Mouse (Mus musculus): ENCODE measurements around the gene Lmntd2. TPM values are rescaled to one million over a fixed set of nuclear protein-coding genes. Genes with fewer than 3 reads are reported as not detected.

The Lmntd2 gene
- polyA plus RNA-seq, 1 experiment from 2014 or later, result 1.4 TPM

DNA sequence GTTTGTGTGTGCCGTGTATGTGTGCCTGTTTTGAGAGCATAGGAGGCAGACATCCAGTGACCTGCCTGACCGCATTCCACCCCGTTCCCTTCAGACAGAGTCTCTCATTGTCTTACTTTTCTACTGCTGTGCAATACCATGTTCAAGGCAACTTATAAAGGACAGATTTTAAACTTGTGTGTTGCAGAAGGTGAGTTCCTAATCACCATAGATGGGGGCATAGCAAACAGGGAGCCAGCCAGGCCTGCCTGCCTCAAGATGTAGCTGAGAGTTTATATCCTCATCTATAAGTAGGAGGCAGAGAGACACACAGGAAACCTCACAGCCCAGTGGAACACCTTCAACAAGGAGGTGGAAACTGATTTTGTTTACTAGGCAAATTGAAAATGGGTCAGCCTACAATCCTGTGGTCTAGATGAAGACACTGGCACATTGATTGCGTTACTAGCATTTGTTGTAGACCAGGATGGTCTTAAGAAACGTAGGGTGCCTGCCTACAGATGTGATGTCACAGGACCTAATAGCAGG, 40.5 kb downstream of the Lmntd2 start:
- Histone ChIP-seq H3K36me3 (replicated peaks) (no peaks in the 10 kb centered on the region), H3K9me3 (no peaks in the 10 kb centered on the region), H3K27ac (peak overlapping the region; percentile 95; the same call in 1 of the 2 replicates), H3K4me3 (peak overlapping the region; percentile 55), H3K4me1 (peaks cover 18% of the 10 kb centered on the region), H3K27me3 (replicated peaks) (no peaks in the 10 kb centered on the region), H3K4me2 (peak overlapping the region; percentile 84), H3K9ac (peak overlapping the region; percentile 64; the same call in 1 of the 2 replicates)
- no peak for ATAC-seq (replicated peaks)
- 90% methylated on average over 5 of the region's 5 CpGs for WGBS

DNA sequence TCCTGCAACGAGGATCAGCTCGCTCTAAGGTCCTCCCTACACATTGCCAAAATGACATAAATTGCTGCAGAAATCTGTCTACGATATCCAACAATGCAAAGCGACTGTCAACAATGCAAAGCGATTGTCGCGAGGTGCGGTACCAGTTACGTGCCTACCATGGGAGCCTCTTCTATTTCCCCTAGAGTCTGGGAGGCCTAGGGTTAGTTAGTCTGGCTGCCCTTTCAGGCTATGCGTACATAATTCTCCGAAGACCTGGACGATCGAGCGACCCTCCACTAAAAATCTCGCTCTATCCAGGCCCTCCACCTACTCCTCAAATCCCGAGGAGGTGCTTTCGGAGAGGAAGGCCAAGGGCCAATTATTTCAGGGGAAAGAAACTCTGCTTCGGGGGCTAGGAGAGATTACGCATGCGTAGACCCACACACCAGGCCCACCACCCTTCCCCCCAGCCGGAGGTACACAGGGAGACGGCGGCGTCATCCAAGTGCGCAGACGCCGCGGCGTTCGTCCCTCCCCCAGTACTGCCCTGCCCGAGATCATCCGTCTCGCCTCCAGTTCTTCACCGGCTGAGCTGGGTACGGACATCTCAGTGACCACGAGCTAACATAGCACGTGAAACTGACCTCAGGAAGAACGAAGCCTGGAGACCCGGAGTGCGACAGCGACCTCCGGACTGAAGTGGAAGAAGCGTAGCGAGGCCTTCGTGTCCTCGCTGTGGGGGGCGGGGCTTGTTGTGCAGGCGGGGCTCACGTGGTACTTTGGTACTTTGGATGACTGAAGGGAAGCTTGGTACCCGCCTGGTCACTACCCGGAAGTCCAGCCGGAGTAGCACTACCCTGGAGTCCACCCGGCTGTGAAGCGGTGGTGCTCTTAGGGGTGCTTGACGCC, 41.5 kb downstream of the Lmntd2 start, which contains the start of gene Rnh1:
Rnh1 (minus strand) TSS at position 742 of the 891 bp plus-strand sequence.
- Histone ChIP-seq H3K4me2 (peak within 1 kb of the TSS; percentile 84), H3K27ac (peak within 1 kb of the TSS; percentile 95), H3K9ac (peak within 1 kb of the TSS; percentile 64), H3K4me3 (peak within 1 kb of the TSS; percentile 55), H3K27me3 (replicated peaks) (no peaks in the 10 kb centered on the region), H3K36me3 (replicated peaks) (no peaks in the 10 kb centered on the region), H3K9me3 (no peaks in the 10 kb centered on the region), H3K4me1 (peaks cover 25% of the 10 kb centered on the region)
- ATAC-seq (replicated peaks), result peak; percentile 98
- WGBS, result 2% methylated on average over 55 of the region's 55 CpGs

DNA sequence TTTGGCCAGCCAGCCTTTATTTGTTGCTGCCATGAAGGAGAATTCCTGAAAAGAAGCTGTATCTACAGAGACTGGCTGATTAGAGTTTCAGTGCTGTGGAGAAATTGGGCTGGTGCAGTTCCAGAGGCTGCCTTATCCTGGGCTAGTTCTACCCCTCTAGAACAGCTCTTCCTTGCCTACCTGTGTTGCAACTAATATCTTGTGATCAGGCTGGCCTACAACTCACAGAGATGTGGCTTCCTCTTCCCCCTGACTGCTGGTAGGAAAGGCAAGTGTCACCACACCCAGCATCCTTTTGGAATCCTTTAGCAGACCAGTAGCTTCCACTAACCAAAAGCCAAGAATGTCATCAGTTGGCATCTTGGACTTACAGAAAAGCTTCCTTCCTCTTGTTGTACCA, 44.0 kb downstream of the Lmntd2 start:
- no peaks in the 10 kb centered on the region for H3K36me3 ChIP-seq (replicated peaks)
- H3K27ac ChIP-seq, result no peak overlapping the region
- no peak overlapping the region for H3K9ac ChIP-seq
- ATAC-seq (replicated peaks), result no peak
- no peak overlapping the region for H3K4me3 ChIP-seq
- H3K4me2 ChIP-seq, result no peak overlapping the region
- H3K4me1 ChIP-seq, result peaks cover 22% of the 10 kb centered on the region
- no peaks in the 10 kb centered on the region for H3K27me3 ChIP-seq (replicated peaks)
- H3K9me3 ChIP-seq, result no peaks in the 10 kb centered on the region

GRCm38 (mm10) chr7:141169300-141169699, 44.6 kb downstream of the Lmntd2 start:
- no peak overlapping the region for H3K27ac ChIP-seq
- H3K27me3 ChIP-seq (replicated peaks), result no peaks in the 10 kb centered on the region
- no peak overlapping the region for H3K4me2 ChIP-seq
- H3K4me1 ChIP-seq, result peaks cover 22% of the 10 kb centered on the region
- H3K9me3 ChIP-seq, result no peaks in the 10 kb centered on the region
- H3K36me3 ChIP-seq (replicated peaks), result no peaks in the 10 kb centered on the region
- 76% methylated on average over 1 of the region's 1 CpGs for WGBS
- no peak overlapping the region for H3K9ac ChIP-seq
- no peak for ATAC-seq (replicated peaks)
- H3K4me3 ChIP-seq, result no peak overlapping the region

- no peak overlapping the region for H3K27ac ChIP-seq
- H3K9ac ChIP-seq, result peak overlapping the region; percentile 26; the same call in 1 of the 2 replicates
- no peaks in the 10 kb centered on the region for H3K9me3 ChIP-seq
- ATAC-seq (replicated peaks), result no peak
- peak overlapping the region; percentile 45 for H3K4me2 ChIP-seq
- H3K4me3 ChIP-seq, result peak overlapping the region; percentile 26
- H3K4me1 ChIP-seq, result peaks cover 22% of the 10 kb centered on the region
- no peaks in the 10 kb centered on the region for H3K27me3 ChIP-seq (replicated peaks)
- no peaks in the 10 kb centered on the region for H3K36me3 ChIP-seq (replicated peaks)
- 5% methylated on average over 22 of the region's 22 CpGs for WGBS
Observed at GRCm38 (mm10) chr7:141168518-141168953, 45.3 kb downstream of the Lmntd2 start.

DNA sequence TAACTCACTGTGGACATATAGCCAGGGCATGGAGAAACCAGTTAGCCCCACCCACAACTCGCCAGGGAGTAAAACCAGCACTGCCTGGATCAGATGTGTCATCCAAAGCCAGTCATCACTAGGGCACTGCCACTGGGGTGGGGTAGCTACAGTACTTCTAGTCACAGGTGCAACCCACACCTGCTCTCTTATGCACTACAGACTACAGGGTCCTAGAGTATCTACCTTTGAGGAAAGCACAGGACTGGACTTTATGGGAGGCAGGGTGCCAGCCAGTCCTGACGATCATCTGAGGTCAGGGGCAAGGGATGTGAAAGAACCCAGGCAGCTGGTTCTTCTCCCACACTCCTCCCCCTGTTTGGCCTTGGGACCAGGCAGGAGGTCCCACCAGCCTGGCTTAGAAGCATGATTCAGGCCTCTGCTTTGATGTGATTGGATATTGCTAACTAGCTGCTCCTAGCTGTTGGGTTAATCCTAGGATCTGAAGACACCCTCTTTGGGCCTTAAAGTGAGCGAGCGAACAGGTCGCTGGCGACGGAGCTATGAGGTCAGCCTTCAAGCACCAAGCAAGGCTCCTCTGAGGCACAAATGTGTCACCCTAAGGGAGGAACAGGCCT, 45.9 kb downstream of the Lmntd2 start:
- WGBS, result 15% methylated on average over 7 of the region's 7 CpGs
- H3K4me2 ChIP-seq, result peak overlapping the region; percentile 45
- H3K4me1 ChIP-seq, result peaks cover 18% of the 10 kb centered on the region
- H3K4me3 ChIP-seq, result peak overlapping the region; percentile 26
- no peak overlapping the region for H3K27ac ChIP-seq
- H3K36me3 ChIP-seq (replicated peaks), result no peaks in the 10 kb centered on the region
- peak overlapping the region; percentile 26; the same call in 1 of the 2 replicates for H3K9ac ChIP-seq
- H3K9me3 ChIP-seq, result no peaks in the 10 kb centered on the region
- ATAC-seq (replicated peaks), result no peak
- no peaks in the 10 kb centered on the region for H3K27me3 ChIP-seq (replicated peaks)

GRCm38 (mm10) chr7:141164850-141165249, 49.0 kb downstream of the Lmntd2 start:
- Histone ChIP-seq H3K4me2 (no peak overlapping the region), H3K4me1 (peaks cover 10% of the 10 kb centered on the region), H3K27me3 (replicated peaks) (no peaks in the 10 kb centered on the region), H3K27ac (no peak overlapping the region), H3K4me3 (no peak overlapping the region), H3K36me3 (replicated peaks) (peaks cover 4% of the 10 kb centered on the region; the same call in 1 of the 2 replicates), H3K9me3 (no peaks in the 10 kb centered on the region), H3K9ac (no peak overlapping the region)
- 89% methylated on average over 6 of the region's 6 CpGs for WGBS
- no peak for ATAC-seq (replicated peaks)

- no peak for ATAC-seq (replicated peaks)
- Histone ChIP-seq H3K9me3 (no peaks in the 10 kb centered on the region), H3K9ac (no peak overlapping the region), H3K4me3 (no peak overlapping the region), H3K27ac (no peak overlapping the region), H3K4me2 (no peak overlapping the region), H3K36me3 (replicated peaks) (peaks cover 4% of the 10 kb centered on the region; the same call in 1 of the 2 replicates), H3K27me3 (replicated peaks) (no peaks in the 10 kb centered on the region), H3K4me1 (peaks cover 10% of the 10 kb centered on the region)
- 95% methylated on average over 7 of the region's 7 CpGs for WGBS
Observed at GRCm38 (mm10) chr7:141164397-141164796, 49.5 kb downstream of the Lmntd2 start.

MicroRNA genes within 50 kb of the gene (microRNA counts, 519-probe panel; counts per million panel counts)
- 2,973 counts per million, percentile 66 among the panel's probes with 10 or more counts for microRNA mmu-miR-210

Small RNAs within 50 kb of the gene (microRNA-seq; reads per million reads assigned to microRNA genes)
- gene Mir210, result 300 reads per million, percentile 65 among the genes with 10 or more reads in this experiment

Other genes starting within 250 kb of the Lmntd2 start
- gene Ifitm1, start 246.9 kb downstream of the Lmntd2 start, polyA plus RNA-seq (2015; fragmentation: Nextera tagmentation; extraction: Ambion mirVana), result 14.9 and 18.8 TPM in 2 replicates
- 40.9 and 59.9 TPM in 2 replicates for gene Ifitm3, start 203.3 kb downstream of the Lmntd2 start, polyA plus RNA-seq (2015; fragmentation: Nextera tagmentation; extraction: Ambion mirVana)
- 0.99 and 1.4 TPM in 2 replicates for gene Ifitm6, start 196.2 kb downstream of the Lmntd2 start, polyA plus RNA-seq (2015; fragmentation: Nextera tagmentation; extraction: Ambion mirVana)
- not detected in 2 replicates for gene Gm17387, start 184.9 kb downstream of the Lmntd2 start, polyA plus RNA-seq (2015; fragmentation: Nextera tagmentation; extraction: Ambion mirVana)
- gene B4galnt4, start 153.0 kb downstream of the Lmntd2 start, polyA plus RNA-seq (2015; fragmentation: Nextera tagmentation; extraction: Ambion mirVana), result 59.2 and 64.1 TPM in 2 replicates
- gene Pkp3, start 135.9 kb downstream of the Lmntd2 start, polyA plus RNA-seq (2015; fragmentation: Nextera tagmentation; extraction: Ambion mirVana), result 0.84 TPM in 1 of 2 replicates, not detected in the other
- 2.3 and 2.7 TPM in 2 replicates for gene Sigirr, start 113.5 kb downstream of the Lmntd2 start, polyA plus RNA-seq (2015; fragmentation: Nextera tagmentation; extraction: Ambion mirVana)
- gene Ano9, start 96.3 kb downstream of the Lmntd2 start, polyA plus RNA-seq (2015; fragmentation: Nextera tagmentation; extraction: Ambion mirVana), result 0.36 and 0.42 TPM in 2 replicates
- 83.3 and 86.2 TPM in 2 replicates for gene Ptdss2, start 91.7 kb downstream of the Lmntd2 start, polyA plus RNA-seq (2015; fragmentation: Nextera tagmentation; extraction: Ambion mirVana)
- gene Rnh1, start 41.2 kb downstream of the Lmntd2 start, polyA plus RNA-seq (2015; fragmentation: Nextera tagmentation; extraction: Ambion mirVana), result 40.6 and 44.4 TPM in 2 replicates
- gene Hras, start 20.1 kb downstream of the Lmntd2 start, polyA plus RNA-seq (2015; fragmentation: Nextera tagmentation; extraction: Ambion mirVana), result 181 and 195 TPM in 2 replicates
- gene Lrrc56, start 19.9 kb downstream of the Lmntd2 start, polyA plus RNA-seq (2015; fragmentation: Nextera tagmentation; extraction: Ambion mirVana), result 12.8 and 13.8 TPM in 2 replicates
- gene Rassf7, start 1.8 kb upstream of the Lmntd2 start, polyA plus RNA-seq (2015; fragmentation: Nextera tagmentation; extraction: Ambion mirVana), result 24.0 and 26.3 TPM in 2 replicates
- gene Phrf1, start 14.7 kb upstream of the Lmntd2 start, polyA plus RNA-seq (2015; fragmentation: Nextera tagmentation; extraction: Ambion mirVana), result 77.3 and 85.7 TPM in 2 replicates
- 2.1 and 4.2 TPM in 2 replicates for gene Irf7, start 52.4 kb upstream of the Lmntd2 start, polyA plus RNA-seq (2015; fragmentation: Nextera tagmentation; extraction: Ambion mirVana)
- not detected in 2 replicates for gene Cdhr5, start 62.7 kb upstream of the Lmntd2 start, polyA plus RNA-seq (2015; fragmentation: Nextera tagmentation; extraction: Ambion mirVana)
- gene Sct, start 65.1 kb upstream of the Lmntd2 start, polyA plus RNA-seq (2015; fragmentation: Nextera tagmentation; extraction: Ambion mirVana), result 1.6 and 1.8 TPM in 2 replicates
- 0.74 and 0.96 TPM in 2 replicates for gene Drd4, start 77.9 kb upstream of the Lmntd2 start, polyA plus RNA-seq (2015; fragmentation: Nextera tagmentation; extraction: Ambion mirVana)
- gene Deaf1, start 113.6 kb upstream of the Lmntd2 start, polyA plus RNA-seq (2015; fragmentation: Nextera tagmentation; extraction: Ambion mirVana), result 224 and 234 TPM in 2 replicates
- 63.0 and 63.3 TPM in 2 replicates for gene Tmem80, start 113.7 kb upstream of the Lmntd2 start, polyA plus RNA-seq (2015; fragmentation: Nextera tagmentation; extraction: Ambion mirVana)
- gene Eps8l2, start 124.8 kb upstream of the Lmntd2 start, polyA plus RNA-seq (2015; fragmentation: Nextera tagmentation; extraction: Ambion mirVana), result 0.49 and 0.66 TPM in 2 replicates
- 292 and 298 TPM in 2 replicates for gene Taldo1, start 178.1 kb upstream of the Lmntd2 start, polyA plus RNA-seq (2015; fragmentation: Nextera tagmentation; extraction: Ambion mirVana)
- 57.2 and 59.5 TPM in 2 replicates for gene Gatd1, start 200.1 kb upstream of the Lmntd2 start, polyA plus RNA-seq (2015; fragmentation: Nextera tagmentation; extraction: Ambion mirVana)
- 111 and 113 TPM in 2 replicates for gene Cend1, start 215.4 kb upstream of the Lmntd2 start, polyA plus RNA-seq (2015; fragmentation: Nextera tagmentation; extraction: Ambion mirVana)
- gene Slc25a22, start 223.8 kb upstream of the Lmntd2 start, polyA plus RNA-seq (2015; fragmentation: Nextera tagmentation; extraction: Ambion mirVana), result 109 and 120 TPM in 2 replicates
- gene Pidd1, start 229.9 kb upstream of the Lmntd2 start, polyA plus RNA-seq (2015; fragmentation: Nextera tagmentation; extraction: Ambion mirVana), result 3.4 and 3.8 TPM in 2 replicates
- 597 and 636 TPM in 2 replicates for gene Rplp2, start 233.3 kb upstream of the Lmntd2 start, polyA plus RNA-seq (2015; fragmentation: Nextera tagmentation; extraction: Ambion mirVana)
- gene Pnpla2, start 241.1 kb upstream of the Lmntd2 start, polyA plus RNA-seq (2015; fragmentation: Nextera tagmentation; extraction: Ambion mirVana), result 17.7 and 20.1 TPM in 2 replicates
- 7.6 and 8.7 TPM in 2 replicates for gene Cracr2b, start 247.0 kb upstream of the Lmntd2 start, polyA plus RNA-seq (2015; fragmentation: Nextera tagmentation; extraction: Ambion mirVana)

All from midbrain, embryonic 15.5 days (tissue).